Mouse (Mus musculus) cerebellum, adult 18-20 months (tissue): Measurements from ENCODE around the gene Fam189a1.
A peak's percentile ranks its signal among the peaks of the same experiment; 100 is the strongest.

Experiments used
- DNase-seq, 2 experiments: peaks; one replicate each; pipeline ENCODE4 v3.0.0; 2021

Gene Fam189a1

DNA sequence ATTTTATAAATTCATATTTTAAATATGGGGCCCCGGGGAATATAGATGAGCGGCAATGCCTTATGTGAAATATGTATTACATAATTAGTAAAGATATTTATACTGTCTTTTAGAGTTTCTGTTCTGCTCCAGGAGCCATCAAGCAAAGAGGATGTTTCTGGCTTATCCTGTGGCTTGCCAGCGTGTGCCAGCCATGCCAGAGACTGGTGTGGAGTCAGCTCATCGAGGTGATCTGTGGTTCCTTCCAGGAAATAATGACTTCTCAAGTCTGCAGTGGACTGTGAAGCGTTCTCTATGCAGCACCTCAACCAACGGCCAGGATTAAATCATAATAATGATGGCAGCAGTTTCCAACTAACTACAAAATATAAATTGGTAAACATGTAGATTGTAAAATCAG is 125.2 kb downstream of the Fam189a1 start:
- no peak for DNase-seq

DNA sequence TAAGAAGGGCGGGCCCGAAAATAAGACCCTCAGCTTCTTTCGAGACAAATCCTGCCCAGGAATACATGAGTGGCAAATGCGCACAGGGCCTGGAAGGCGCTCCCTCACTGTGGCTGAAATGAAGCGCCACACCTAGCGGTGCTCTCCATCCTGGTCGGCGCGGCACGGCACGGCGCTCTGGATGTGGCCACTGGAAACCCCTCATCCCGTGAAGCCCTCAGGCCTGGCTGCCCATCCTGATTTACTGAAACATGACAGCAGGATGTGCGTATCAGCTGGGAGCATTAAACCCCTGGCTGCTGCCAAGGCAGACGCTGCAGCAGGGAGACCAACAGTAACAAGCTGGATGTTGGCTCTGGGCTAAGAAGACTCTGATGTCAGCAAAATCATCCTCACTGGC is 126.4 kb downstream of the Fam189a1 start:
- DNase-seq: no peak

DNA sequence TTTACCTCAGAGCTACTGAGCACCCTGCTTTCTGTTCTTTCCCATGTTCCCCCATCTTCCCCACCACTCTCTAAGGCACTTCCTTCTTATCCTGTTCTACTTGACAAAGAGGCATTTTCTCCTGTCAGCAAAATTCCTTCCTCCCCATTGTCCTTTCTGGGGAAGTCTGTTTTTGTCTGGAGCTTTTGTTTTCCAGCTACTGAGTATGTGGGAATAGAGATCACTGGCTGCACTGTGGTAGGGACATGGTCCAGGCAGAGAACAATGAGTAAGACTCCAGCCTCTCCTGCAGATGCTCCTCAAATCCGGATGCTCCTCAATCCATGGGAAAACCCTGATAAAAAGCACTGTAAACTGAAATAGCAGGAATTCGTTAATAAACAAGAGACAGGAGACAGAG is 135.1 kb downstream of the Fam189a1 start:
- DNase-seq: no peak

DNA sequence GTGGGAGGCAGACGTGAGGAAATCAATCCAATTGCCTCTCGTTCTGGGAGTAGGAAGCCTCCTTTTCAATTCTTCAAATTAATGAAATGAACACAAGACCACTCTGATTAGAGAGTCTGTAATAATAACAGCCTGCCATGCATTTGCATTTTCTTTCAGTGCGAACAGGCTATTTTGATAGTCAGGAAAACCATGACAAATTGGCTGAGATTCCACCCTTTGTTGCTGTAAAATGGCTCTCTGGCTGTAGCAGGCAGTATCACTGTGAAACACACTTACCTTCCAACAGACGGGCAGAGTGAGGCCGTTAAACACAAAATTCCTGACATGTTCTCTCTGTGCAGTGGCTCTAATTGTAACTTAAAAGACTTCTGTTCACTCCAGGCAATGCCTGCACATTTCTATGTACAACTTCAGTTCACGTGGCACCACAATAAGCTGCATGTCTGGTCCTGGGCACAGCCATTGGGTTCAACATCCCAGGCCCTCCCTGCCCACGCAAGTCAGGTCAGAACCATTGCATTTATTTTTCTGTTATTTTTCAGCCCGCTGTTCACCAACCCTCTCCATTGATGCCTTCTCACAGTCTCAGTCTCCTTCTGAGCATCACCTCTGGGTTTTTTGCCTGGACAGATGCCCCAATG is 138.2 kb downstream of the Fam189a1 start:
- no peak for DNase-seq

GRCm38 (mm10) chr7:65017348-65017747 is 139.0 kb downstream of the Fam189a1 start:
- DNase-seq: no peak

DNA sequence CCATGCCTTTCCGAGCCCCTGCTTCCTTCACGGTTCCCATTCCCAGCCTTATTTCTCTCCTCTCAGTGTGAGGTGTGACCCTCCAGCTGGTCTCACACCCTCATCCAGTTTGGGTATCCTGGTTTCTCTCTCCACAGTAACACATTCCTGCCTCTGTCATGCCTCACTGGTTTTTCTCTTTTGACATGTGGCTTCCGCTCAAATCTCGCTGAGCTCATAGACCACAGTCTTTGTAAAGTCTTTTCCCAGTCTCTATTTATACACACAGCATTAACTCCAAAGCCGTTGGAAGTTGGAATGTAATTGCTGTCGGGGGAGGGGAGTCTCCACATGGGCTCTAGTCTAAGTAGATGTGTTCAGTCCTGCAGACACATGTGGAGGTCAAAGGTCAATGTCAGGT is 145.2 kb downstream of the Fam189a1 start:
- no peak for DNase-seq

DNA sequence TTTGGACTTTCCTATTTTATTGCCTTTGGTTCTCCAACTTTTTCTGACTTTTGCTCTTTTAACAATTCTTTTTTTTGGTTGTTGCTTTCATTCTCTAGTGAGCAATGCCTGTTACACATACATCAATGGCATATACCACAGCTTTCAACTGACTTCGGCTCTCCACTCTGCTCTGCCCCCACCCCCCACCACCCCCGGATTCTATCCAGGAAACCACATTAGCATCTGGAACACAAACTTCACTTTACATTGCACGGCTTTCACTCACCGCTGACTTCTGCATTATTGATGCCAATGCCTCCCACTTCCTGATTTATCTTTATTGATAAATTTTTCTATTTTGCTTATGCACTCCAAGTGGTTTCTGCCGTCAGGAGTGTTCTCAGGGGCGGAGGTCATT is 146.1 kb downstream of the Fam189a1 start:
- no peak for DNase-seq

GRCm38 (mm10) chr7:65005731-65006130 is 150.6 kb downstream of the Fam189a1 start:
- no peak for DNase-seq

- no peak for DNase-seq
Observed at GRCm38 (mm10) chr7:64999718-65000214, 156.6 kb downstream of the Fam189a1 start.

GRCm38 (mm10) chr7:64997743-64998142 is 158.6 kb downstream of the Fam189a1 start:
- no peak for DNase-seq

- no peak for DNase-seq
Observed at GRCm38 (mm10) chr7:64995946-64996444, 160.4 kb downstream of the Fam189a1 start.

DNA sequence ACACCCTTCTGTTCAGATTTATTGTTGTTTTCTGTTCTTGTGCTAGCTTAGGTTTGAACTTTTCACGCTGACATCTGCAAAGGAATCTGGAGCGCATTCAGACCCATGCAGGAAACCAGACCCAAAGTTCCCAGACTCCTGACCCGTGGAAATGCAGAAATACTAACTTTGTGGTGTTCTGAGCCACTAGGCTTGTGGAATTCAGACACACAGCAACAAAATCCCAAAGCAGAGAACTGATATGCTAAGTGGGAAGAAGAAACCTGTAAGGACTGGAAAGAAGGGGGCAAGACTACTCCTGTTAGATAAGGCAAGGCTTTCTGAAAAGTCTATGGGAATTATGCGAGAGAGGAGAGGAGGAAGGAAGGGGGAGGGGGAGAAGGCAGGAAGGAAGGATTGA is 167.0 kb downstream of the Fam189a1 start:
- no peak for DNase-seq

GRCm38 (mm10) chr7:64988015-64988414 is 168.4 kb downstream of the Fam189a1 start:
- no peak for DNase-seq

DNA sequence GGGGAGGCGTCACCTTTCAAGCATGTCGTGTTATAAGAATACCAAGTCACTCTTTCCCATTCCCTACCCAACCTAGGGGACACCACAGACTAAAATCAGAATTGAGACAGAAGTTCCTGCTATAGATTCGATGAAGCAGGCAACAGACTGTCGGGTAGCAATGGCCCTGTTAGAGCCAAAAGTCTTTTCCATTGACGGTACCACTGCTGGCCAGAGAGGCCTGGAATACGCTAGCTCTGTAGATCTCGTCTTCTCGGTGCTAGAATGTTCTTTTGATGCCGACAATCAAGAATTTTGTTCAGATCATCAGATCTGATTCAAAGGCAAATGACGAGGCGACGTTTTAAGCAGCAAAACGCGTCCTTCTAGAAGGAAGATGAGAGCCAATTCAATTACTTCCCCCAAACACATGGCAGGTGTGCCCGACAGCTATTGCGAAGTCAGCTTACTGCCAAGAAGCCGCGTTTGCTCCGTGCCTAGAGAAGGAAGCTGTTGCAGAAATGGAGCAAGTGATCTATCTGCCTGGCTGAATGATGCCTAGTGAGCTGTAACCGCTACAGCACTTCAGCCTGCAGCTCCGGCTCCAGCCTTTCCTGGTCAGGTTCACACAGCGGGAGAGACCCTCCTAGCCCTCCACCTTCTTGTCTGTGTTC is 171.8 kb downstream of the Fam189a1 start:
- DNase-seq: peak; percentile 25 to 28

DNA sequence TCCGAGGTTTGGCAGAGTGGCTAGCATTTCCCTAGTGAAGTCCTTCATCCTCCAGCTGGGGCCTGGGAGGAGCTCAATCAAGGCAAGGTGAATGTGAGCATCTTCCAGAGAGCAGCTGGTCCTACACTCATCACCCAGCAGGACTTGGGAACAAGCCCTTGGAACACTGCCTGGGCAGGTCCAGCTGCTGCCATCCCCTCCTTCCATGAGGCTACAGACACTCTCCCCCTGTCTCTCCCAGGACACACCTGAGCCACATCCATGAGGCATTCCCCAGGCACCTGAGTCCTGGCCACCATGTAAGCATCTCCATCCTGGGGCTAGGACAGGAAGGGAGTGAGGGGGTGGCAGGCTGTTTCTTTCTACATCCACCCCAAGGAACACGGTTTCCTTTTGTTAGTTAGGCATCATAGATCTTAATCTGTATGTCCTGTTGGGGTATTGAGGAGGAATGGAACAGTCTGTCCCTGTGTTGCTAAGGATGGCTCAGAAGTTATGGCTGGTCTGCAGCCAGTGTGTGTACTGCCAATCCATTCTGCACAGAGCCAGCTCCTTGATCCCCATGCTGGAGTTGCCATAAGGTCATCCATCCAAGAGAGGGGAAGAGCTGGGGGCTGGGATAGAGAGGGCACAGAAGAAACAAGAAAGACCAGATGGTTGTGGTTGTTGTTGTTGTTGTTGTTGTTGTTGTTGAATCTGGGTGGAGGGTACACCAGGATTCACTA is 174.7 kb downstream of the Fam189a1 start:
- no peak for DNase-seq

DNA sequence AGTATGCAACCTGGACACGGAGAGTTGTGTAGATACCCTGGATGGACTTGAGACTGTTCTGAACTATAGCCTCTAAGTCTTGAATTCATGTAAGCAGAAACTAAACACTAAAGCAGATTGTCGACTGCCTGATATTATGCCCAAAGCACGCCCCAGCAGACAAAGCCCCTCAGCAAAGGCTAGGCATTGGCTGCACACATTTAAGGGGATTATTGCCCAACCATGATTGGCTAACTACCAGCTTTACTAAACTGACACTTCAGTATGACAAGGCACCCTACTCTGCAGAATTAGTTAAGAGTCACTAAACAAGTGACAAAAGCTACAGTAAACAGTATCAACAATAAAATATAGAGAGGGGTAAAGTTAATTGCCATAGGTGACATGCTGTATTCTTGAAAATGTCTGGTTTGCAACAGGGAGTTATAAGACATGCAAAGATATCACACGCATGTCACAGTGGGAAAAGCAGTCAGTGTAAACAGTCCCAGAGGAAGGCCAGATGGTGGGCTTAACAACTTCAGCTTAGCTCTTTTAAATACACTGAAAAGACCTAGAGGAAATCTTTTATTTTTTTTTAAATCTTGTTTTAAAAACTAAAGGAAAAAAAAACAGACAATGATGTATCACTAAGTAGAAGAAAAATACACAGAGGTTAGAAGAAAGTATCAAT is 182.6 kb downstream of the Fam189a1 start:
- DNase-seq: no peak

- DNase-seq: no peak
Observed at GRCm38 (mm10) chr7:64962128-64962527, 194.2 kb downstream of the Fam189a1 start.

GRCm38 (mm10) chr7:64959087-64959486 is 197.3 kb downstream of the Fam189a1 start:
- no peak for DNase-seq

DNA sequence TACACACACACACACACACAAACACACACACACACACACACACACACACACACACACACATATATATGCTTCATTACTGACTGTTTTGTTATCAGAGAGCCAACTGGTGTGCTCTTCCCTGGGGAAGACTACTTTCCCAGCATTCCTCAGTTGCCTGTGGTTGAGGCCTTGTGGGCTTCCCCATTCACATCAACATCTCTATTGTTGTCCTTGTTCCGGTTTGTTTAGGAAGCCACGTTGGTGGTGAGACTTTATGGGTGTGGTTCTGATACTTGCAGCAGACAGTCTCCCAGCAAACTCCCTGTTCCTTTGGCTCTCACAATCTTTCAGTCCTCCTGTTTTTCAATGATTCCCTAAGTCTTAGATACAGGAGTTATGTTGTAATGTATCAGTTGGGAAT is 204.2 kb downstream of the Fam189a1 start:
- DNase-seq: no peak

GRCm38 (mm10) chr7:64950771-64951099 is 205.6 kb downstream of the Fam189a1 start:
- no peak for DNase-seq

DNA sequence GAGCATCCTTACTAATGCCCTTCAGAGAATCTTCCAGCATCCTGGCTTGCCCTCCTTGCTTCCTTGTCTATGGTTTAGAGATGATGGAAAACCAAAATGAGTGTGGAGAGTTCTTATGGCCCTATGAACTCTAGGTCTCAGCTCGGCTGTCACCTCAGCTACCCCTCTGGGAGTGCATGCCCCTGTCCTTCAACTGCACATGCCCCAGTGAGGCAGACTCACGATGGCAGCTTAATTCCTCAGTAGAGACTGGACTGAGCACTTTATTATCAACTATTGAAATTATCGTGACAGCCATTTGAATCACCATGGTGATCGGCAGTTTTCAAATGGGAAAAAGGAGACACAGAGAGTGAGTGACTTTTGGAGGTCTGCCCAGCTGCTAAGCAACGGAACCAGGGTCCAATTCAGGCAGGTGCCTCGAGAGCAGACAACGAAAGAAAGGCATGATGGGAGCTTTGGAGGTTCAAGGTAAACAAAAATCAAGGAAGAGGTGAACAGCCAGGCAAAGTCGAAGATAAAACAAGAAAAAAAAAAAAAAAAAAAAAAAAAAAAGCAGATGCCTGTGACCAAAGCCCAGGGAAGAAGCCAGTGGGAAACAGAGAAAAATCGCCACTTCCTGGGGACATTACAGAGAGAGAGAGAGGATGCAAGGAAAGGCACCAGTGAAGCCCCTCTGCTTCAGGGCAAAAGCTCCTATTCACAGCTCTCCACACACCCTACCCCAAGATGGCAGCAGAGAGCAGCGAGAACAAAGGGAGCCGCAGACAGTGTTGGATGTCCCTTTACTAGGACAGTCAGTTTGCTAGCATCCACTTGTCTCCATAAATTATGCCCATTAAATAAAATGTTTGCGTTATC is 206.2 kb downstream of the Fam189a1 start:
- peak; percentile 60 to 61 for DNase-seq

- no peak for DNase-seq
Observed at GRCm38 (mm10) chr7:64949465-64949864, 206.9 kb downstream of the Fam189a1 start.
